Mouse (Mus musculus): ENCODE measurements around the gene Fbxl16.

DNA sequence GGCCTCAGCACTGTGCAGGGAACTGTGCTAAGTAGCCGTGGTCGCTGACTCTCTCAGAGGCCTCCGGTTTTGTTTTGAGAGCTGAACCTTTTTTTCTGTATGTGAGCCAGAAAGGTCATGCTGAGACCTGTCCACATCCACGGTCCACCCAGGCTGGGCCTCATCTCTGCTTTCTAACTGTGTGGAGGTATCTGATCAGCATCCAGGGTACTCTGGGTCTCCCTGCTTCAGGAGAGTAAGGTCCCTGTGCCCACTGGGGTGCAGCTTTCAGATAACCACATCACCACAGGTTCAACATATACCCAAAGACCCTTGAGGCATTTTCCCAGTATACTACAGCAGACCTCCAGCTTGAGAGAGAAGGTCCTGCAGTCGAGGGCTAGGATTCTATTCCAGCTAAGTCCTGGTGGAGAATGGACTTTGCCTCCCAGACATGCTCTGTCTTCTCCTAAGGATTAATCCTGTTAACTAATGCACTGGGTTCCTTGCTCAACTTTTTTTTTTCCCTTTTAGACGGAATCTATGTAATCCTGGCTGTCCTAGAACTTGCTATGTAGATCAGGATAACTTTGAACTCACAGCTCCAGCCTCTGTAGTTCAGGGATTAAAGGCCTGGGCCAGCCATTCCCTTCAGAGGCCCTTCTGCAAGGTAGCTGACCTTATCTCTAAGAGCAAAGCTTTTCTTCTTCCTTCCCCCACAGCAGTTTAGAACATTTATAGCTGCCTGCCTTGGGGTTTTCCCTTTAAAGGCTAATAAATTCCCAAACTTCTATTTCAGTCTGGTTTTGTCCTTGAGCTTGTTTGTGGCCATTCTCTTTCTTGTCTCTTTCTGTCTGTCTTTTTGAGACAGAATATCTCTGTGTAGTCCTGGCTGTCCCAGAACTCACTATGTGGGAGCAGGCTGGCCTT, 53.1 kb downstream of the Fbxl16 start:
- TF ChIP-seq CTCF (conservative IDR thresholded peaks at IDR 0.05; ENCODE audit: insufficient read depth, insufficient read length, low read depth, low read length) (no peak), POLR2A (IDR thresholded peaks at IDR 0.05; ENCODE audit: low read depth, low read length) (no peak)

Measured in kidney, adult 2 months (tissue).